Mouse (Mus musculus) liver, embryonic 16.5 days (tissue): ENCODE measurements around the gene Gm29427. TPM values are rescaled to one million over a fixed set of nuclear protein-coding genes. Genes with fewer than 3 reads are reported as not detected.

Experiments used
- ATAC-seq: fragments of 200-750 bp; cut with Nextera tagmentation; 2 replicates; pipeline ENCODE4 v1.8.0; 2017; ENCODE audit warnings: low read depth, mild to moderate bottlenecking, moderate number of reproducible peaks, moderate library complexity
- H3K27ac ChIP-seq: fragments of 300-500 bp; sonication (generic); 2 replicates; pipeline ENCODE4 v1.5.1; 2014; ENCODE audit warnings: mild to moderate bottlenecking, low read length
- H3K27me3 ChIP-seq: fragments of 300-500 bp; sonication (generic); 2 replicates; pipeline ENCODE4 v1.6.1; 2014; ENCODE audit warnings: low read depth, low read length, mixed read lengths; ENCODE audit not compliant: control insufficient read depth, insufficient read depth
- H3K36me3 ChIP-seq: fragments of 300-500 bp; sonication (generic); 2 replicates; pipeline ENCODE4 v1.6.1; 2014; ENCODE audit warnings: mild to moderate bottlenecking; ENCODE audit not compliant: control insufficient read depth, insufficient read depth
- H3K4me1 ChIP-seq: fragments of 300-500 bp; sonication (generic); 2 replicates; pipeline ENCODE4 v1.6.1; 2014; ENCODE audit warnings: low read depth, low read length, mixed read lengths; ENCODE audit not compliant: control insufficient read depth
- H3K4me2 ChIP-seq: fragments of 300-500 bp; sonication (generic); 2 replicates; pipeline ENCODE4 v1.6.1; 2014; ENCODE audit warnings: low read depth, low read length, mixed read lengths
- H3K4me3 ChIP-seq: fragments of 300-500 bp; sonication (generic); 2 replicates; pipeline ENCODE4 v1.5.1; 2014; ENCODE audit warnings: low read depth, mild to moderate bottlenecking, low read length
- H3K9ac ChIP-seq: fragments of 300-500 bp; sonication (generic); 2 replicates; pipeline ENCODE4 v1.6.1; 2014; ENCODE audit warnings: low read depth, low read length
- H3K9me3 ChIP-seq: fragments of 300-500 bp; sonication (generic); replicated peaks from 2 replicates; pipeline ENCODE4 v1.6.1; 2016; ENCODE audit warnings: low read length; ENCODE audit not compliant: control insufficient read depth
- WGBS: fragments of 180-500 bp; shearing (Covaris S2); extraction: QIAGEN DNeasy Blood & Tissue Kit; methylation state at CpG from one replicate; pipeline ENCODE4 v1.1.7; 2014; ENCODE audit not compliant: insufficient replicate concordance; 5-methylcytosine and 5-hydroxymethylcytosine counted together
- polyA plus RNA-seq: library from polyadenylated mRNA; unstranded; fragments of >200 nt; fragmentation: Nextera tagmentation; extraction: Ambion mirVana; gene quantifications from 2 replicates; pipeline ENCODE4 v1.2.1, GENCODE M21; 2015

Gm29427 gene
- polyA plus RNA-seq, 1 experiment from 2014 or later, result not detected

GRCm38 (mm10) chr1:130734852-130735251 lies 19.3 kb upstream of the Gm29427 start:
- ATAC-seq, result no peak

GRCm38 (mm10) chr1:130734452-130734851 lies 18.9 kb upstream of the Gm29427 start:
- H3K27me3 ChIP-seq, result no peaks in the 10 kb centered on the region
- no peak overlapping the region for H3K9ac ChIP-seq
- no peaks in the 10 kb centered on the region for H3K9me3 ChIP-seq
- H3K27ac ChIP-seq, result no peak overlapping the region
- H3K36me3 ChIP-seq, result no peaks in the 10 kb centered on the region
- H3K4me3 ChIP-seq, result peak overlapping the region; percentile 65
- no peak for ATAC-seq
- 74% methylated on average over 5 of the region's 5 CpGs for WGBS
- peak overlapping the region; percentile 68 for H3K4me2 ChIP-seq
- peaks cover 67% of the 10 kb centered on the region for H3K4me1 ChIP-seq

More at GRCm38 (mm10) chr1:130734852-130735251, 19.3 kb upstream of the Gm29427 start:
- no peaks in the 10 kb centered on the region for H3K36me3 ChIP-seq
- peaks cover 71% of the 10 kb centered on the region for H3K4me1 ChIP-seq
- H3K9me3 ChIP-seq, result no peaks in the 10 kb centered on the region
- no peak overlapping the region for H3K9ac ChIP-seq
- no peak overlapping the region for H3K27ac ChIP-seq
- no peak overlapping the region for H3K4me3 ChIP-seq
- 82% methylated on average over 8 of the region's 8 CpGs for WGBS
- H3K27me3 ChIP-seq, result no peaks in the 10 kb centered on the region
- H3K4me2 ChIP-seq, result peak overlapping the region; percentile 68; the same call in 1 of the 2 replicates

DNA sequence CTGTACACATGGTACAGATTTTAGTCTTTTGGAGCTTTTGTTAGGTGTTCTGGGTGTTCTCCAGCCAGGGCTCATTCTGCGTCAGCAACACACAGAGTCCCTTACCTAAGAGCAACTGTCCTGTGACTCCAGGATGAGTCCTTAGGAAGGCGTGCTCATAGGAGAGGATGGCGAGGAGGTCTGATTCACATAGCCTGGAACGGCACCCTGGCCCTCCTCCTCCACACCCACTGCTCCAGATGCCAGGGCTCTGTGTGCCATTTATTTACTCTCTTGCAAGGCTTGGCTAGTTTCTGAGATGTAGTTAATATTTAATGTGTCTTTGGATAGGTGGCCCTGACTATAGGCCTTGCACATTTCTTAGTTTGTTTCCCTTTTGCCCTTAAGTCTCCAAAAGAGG lies 18.1 kb upstream of the Gm29427 start:
- Histone ChIP-seq H3K27ac (peak overlapping the region; percentile 64), H3K4me2 (peak overlapping the region; percentile 68), H3K9ac (peak overlapping the region; percentile 63), H3K36me3 (no peaks in the 10 kb centered on the region), H3K4me3 (peak overlapping the region; percentile 65), H3K27me3 (no peaks in the 10 kb centered on the region), H3K9me3 (no peaks in the 10 kb centered on the region), H3K4me1 (peaks cover 60% of the 10 kb centered on the region)
- ATAC-seq, result no peak
- WGBS, result 60% methylated on average over 4 of the region's 4 CpGs

GRCm38 (mm10) chr1:130732706-130733658 lies 17.4 kb upstream of the Gm29427 start:
- Histone ChIP-seq H3K9me3 (no peaks in the 10 kb centered on the region), H3K4me3 (peak overlapping the region; percentile 65), H3K36me3 (no peaks in the 10 kb centered on the region), H3K27ac (peak overlapping the region; percentile 64), H3K4me2 (peak overlapping the region; percentile 68), H3K4me1 (peaks cover 53% of the 10 kb centered on the region), H3K27me3 (no peaks in the 10 kb centered on the region), H3K9ac (peak overlapping the region; percentile 63)
- 38% methylated on average over 13 of the region's 13 CpGs for WGBS
- 0 out of 2 replicates have a peak, but pooled peaks have one; percentile 19 for ATAC-seq

DNA sequence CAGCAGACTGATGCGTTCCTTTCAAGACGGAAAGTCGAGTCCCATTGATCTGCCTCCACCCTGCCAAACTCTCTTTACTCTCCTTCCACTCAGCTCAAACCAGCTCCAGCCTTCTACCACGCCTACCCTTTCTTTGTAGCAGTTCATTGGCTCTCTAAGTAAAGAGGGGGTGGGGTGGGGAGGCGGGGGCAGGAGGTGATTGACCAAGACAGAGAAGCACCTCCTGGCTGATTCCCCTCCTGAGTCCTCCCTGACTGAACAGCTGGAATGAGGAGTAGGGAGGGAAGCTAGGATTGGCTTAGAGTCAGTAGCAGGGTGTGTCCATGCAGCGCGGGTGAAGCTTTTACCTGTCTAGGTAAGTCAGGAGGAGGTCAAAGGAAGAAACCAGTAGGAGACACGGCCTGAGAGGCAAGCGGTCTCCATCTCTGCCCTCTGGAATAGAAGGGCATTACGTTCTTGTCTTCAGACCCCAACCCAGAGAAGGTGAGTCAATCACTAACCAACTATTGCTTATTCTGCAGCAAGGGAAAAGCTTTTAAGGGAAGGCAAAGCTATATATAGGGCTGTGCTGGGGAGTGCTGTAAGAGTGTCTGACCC lies 16.2 kb upstream of the Gm29427 start, which contains the start of gene AA986860:
TSS of gene AA986860 (plus strand) at position 236 of the 597 bp plus-strand sequence.
- peak; percentile 97 for ATAC-seq
- Histone ChIP-seq H3K4me1 (peaks cover 42% of the 10 kb centered on the region), H3K36me3 (no peaks in the 10 kb centered on the region), H3K4me2 (peak within 1 kb of the TSS; percentile 68), H3K9me3 (no peaks in the 10 kb centered on the region), H3K27ac (peak within 1 kb of the TSS; percentile 64), H3K4me3 (peak within 1 kb of the TSS; percentile 65), H3K9ac (peak within 1 kb of the TSS; percentile 63), H3K27me3 (no peaks in the 10 kb centered on the region)
- WGBS, result 14% methylated on average over 10 of the region's 10 CpGs

DNA sequence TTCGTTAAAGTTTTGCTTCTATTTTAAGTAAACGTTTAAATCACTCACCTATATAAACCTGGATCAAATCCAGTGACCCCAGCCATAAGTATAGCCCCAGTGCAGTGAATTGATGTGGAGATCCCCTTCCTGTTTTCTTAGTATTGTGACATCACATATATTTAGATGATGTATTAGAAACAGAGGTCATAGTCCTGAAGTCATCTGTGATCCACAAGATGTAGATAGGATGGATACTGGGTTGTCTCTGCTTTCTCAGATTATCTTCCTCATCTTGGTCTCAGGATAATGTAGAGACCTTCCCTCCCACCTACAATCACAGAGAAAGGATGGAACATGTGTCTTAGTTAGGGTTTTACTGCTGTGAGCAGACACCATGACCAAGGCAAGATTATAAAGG lies 13.6 kb upstream of the Gm29427 start, which contains the start of gene Pfkfb2:
TSS of gene Pfkfb2 (minus strand) at position 101 of the 400 bp plus-strand sequence.
- Histone ChIP-seq H3K9ac (no peak within 1 kb of the TSS), H3K4me2 (no peak within 1 kb of the TSS), H3K9me3 (no peaks in the 10 kb centered on the region), H3K36me3 (no peaks in the 10 kb centered on the region), H3K27me3 (no peaks in the 10 kb centered on the region), H3K4me3 (no peak within 1 kb of the TSS), H3K4me1 (peaks cover 27% of the 10 kb centered on the region), H3K27ac (no peak within 1 kb of the TSS)
- ATAC-seq, result no peak
- 66% methylated on average over 2 of the region's 2 CpGs for WGBS

DNA sequence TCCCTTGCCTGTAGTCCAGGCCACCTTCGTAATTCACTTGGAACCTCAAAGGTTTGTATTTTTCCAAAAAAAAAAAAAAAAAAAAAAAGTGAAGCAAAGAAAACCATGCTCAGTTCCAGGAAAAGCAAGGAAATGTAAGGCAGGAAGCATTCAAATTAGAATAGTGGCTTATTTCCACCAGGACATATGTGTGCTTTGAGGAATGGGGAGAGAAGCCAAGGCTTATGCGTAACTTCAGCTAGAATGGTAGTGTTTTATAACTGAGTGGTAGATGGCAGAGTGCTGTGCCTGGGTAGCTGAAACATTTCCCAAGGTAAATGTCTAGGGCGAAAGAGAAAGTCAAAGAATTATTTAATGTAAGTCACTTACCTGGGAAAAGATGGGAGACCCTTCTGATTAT lies 13.1 kb upstream of the Gm29427 start:
- no peak overlapping the region for H3K9ac ChIP-seq
- no peaks in the 10 kb centered on the region for H3K27me3 ChIP-seq
- H3K36me3 ChIP-seq, result no peaks in the 10 kb centered on the region
- H3K4me1 ChIP-seq, result peaks cover 23% of the 10 kb centered on the region
- H3K27ac ChIP-seq, result no peak overlapping the region
- no peak for ATAC-seq
- H3K9me3 ChIP-seq, result no peaks in the 10 kb centered on the region
- H3K4me3 ChIP-seq, result no peak overlapping the region
- 79% methylated on average over 3 of the region's 3 CpGs for WGBS
- H3K4me2 ChIP-seq, result no peak overlapping the region

DNA sequence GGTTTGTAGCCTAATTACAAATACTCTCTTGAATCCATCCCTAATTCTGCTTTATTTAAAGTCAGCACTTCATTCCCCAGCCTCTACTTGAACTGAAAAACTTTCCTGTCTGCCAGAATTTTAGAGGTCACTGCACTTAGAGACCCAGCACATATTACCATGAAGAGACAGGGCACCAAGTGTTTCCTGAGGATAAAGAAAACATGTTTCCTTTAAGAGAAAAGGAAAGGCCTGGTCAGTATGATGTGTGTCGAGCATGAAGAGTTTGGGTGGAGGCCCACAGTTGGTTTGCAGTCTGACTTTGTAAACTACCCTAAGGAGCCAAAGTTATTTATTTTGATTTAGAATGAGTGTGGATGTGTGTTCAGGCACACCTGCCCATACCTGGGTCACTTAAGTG lies 12.5 kb upstream of the Gm29427 start:
- H3K4me1 ChIP-seq, result peaks cover 16% of the 10 kb centered on the region
- WGBS, result 32% methylated on average over 1 of the region's 1 CpGs
- no peak overlapping the region for H3K4me3 ChIP-seq
- no peak overlapping the region for H3K27ac ChIP-seq
- H3K36me3 ChIP-seq, result no peaks in the 10 kb centered on the region
- H3K9me3 ChIP-seq, result no peaks in the 10 kb centered on the region
- ATAC-seq, result no peak
- no peak overlapping the region for H3K4me2 ChIP-seq
- no peak overlapping the region for H3K9ac ChIP-seq
- H3K27me3 ChIP-seq, result no peaks in the 10 kb centered on the region
